Mouse (Mus musculus) embryonic facial prominence, embryonic 10.5 days (tissue): ENCODE data around the gene Myh9. TPM values are rescaled to one million over a fixed set of nuclear protein-coding genes. Genes with fewer than 3 reads are reported as not detected.

ENCODE experiments used
- DNase-seq: peaks from one replicate; pipeline ENCODE4 v3.0.0-alpha.2; 2017; ENCODE audit warnings: low spot score
- H3K27ac ChIP-seq: fragments of 300-500 bp; sonication (generic); replicated peaks from 2 replicates; pipeline ENCODE4 v1.5.1; 2016; ENCODE audit warnings: mild to moderate bottlenecking
- H3K27me3 ChIP-seq: fragments of 300-500 bp; sonication (generic); replicated peaks from 2 replicates; pipeline ENCODE4 v1.6.1; 2016; ENCODE audit warnings: low read depth, mild to moderate bottlenecking; ENCODE audit not compliant: poor library complexity, severe bottlenecking
- H3K36me3 ChIP-seq: fragments of 300-500 bp; sonication (generic); replicated peaks from 2 replicates; pipeline ENCODE4 v1.6.1; 2016; ENCODE audit warnings: mild to moderate bottlenecking, moderate library complexity
- H3K4me1 ChIP-seq: fragments of 300-500 bp; sonication (generic); 2 replicates; pipeline ENCODE4 v1.6.1; 2016
- H3K4me3 ChIP-seq: fragments of 300-500 bp; sonication (generic); 2 replicates; pipeline ENCODE4 v1.5.1; 2016; ENCODE audit warnings: mild to moderate bottlenecking, moderate library complexity
- H3K9me3 ChIP-seq: fragments of 300-500 bp; sonication (generic); 2 replicates; pipeline ENCODE4 v1.6.1; 2016; ENCODE audit warnings: mild to moderate bottlenecking
- WGBS: fragments of 180-500 bp; shearing (Covaris S2); methylation state at CpG from one replicate; pipeline ENCODE4 v1.1.7; 2016; 5-methylcytosine and 5-hydroxymethylcytosine counted together
- polyA plus RNA-seq: library from polyadenylated mRNA; unstranded; fragments of >200 nt; fragmentation: Nextera tagmentation; extraction: Ambion mirVana; gene quantifications from 2 replicates; pipeline ENCODE4 v1.2.1, GENCODE M21; 2016

Gene Myh9
- polyA plus RNA-seq, 1 experiment from 2014 or later = 46.9 TPM

- Histone ChIP-seq H3K4me1 (peaks cover 68% of the 10 kb centered on the region), H3K27ac (peak overlapping the region; percentile 3; the same call in 1 of the 2 replicates), H3K4me3 (0 out of 2 replicates have a peak overlapping the region, but pooled peaks have one; percentile 8), H3K9me3 (no peaks in the 10 kb centered on the region), H3K36me3 (peaks cover 22% of the 10 kb centered on the region), H3K27me3 (no peaks in the 10 kb centered on the region)
- DNase-seq = no peak
- WGBS = 31% methylated on average over 6 of the region's 6 CpGs
These were observed 5.1 kb downstream of the Myh9 start for GRCm38 (mm10) chr15:77836692-77837443.

GRCm38 (mm10) chr15:77835930-77836653 is 5.9 kb downstream of the Myh9 start:
- no peaks in the 10 kb centered on the region for H3K9me3 ChIP-seq
- peaks cover 70% of the 10 kb centered on the region for H3K4me1 ChIP-seq
- peak overlapping the region; percentile 19; the same call in 1 of the 2 replicates for H3K4me3 ChIP-seq
- DNase-seq = peak; percentile 47
- H3K27me3 ChIP-seq = no peaks in the 10 kb centered on the region
- WGBS = 37% methylated on average over 9 of the region's 9 CpGs
- H3K27ac ChIP-seq = peak overlapping the region; percentile 62
- peaks cover 28% of the 10 kb centered on the region for H3K36me3 ChIP-seq

- DNase-seq = no peak
- H3K27ac ChIP-seq = 0 out of 2 replicates have a peak overlapping the region, but pooled peaks have one; percentile 19
- H3K4me1 ChIP-seq = peaks cover 68% of the 10 kb centered on the region
- H3K27me3 ChIP-seq = no peaks in the 10 kb centered on the region
- peaks cover 42% of the 10 kb centered on the region for H3K36me3 ChIP-seq
- WGBS = 78% methylated on average over 15 of the region's 15 CpGs
- H3K9me3 ChIP-seq = no peaks in the 10 kb centered on the region
- H3K4me3 ChIP-seq = no peak overlapping the region
These were observed 7.4 kb downstream of the Myh9 start for GRCm38 (mm10) chr15:77834336-77835268.

GRCm38 (mm10) chr15:77833731-77834130 is 8.2 kb downstream of the Myh9 start:
- no peak for DNase-seq
- 0 out of 2 replicates have a peak overlapping the region, but pooled peaks have one; percentile 19 for H3K27ac ChIP-seq
- H3K4me3 ChIP-seq = no peak overlapping the region
- peaks cover 61% of the 10 kb centered on the region for H3K4me1 ChIP-seq
- 87% methylated on average over 6 of the region's 6 CpGs for WGBS
- no peaks in the 10 kb centered on the region for H3K27me3 ChIP-seq
- no peaks in the 10 kb centered on the region for H3K9me3 ChIP-seq
- peaks cover 44% of the 10 kb centered on the region for H3K36me3 ChIP-seq

GRCm38 (mm10) chr15:77833083-77833482 is 8.9 kb downstream of the Myh9 start:
- Histone ChIP-seq H3K4me3 (no peak overlapping the region), H3K9me3 (no peaks in the 10 kb centered on the region), H3K27me3 (no peaks in the 10 kb centered on the region), H3K27ac (no peak overlapping the region), H3K4me1 (peaks cover 59% of the 10 kb centered on the region), H3K36me3 (peaks cover 44% of the 10 kb centered on the region)
- DNase-seq = no peak

- Histone ChIP-seq H3K4me1 (peaks cover 59% of the 10 kb centered on the region), H3K4me3 (no peak overlapping the region), H3K9me3 (no peaks in the 10 kb centered on the region), H3K27me3 (no peaks in the 10 kb centered on the region), H3K27ac (no peak overlapping the region; the same call in 1 of the 2 replicates), H3K36me3 (peaks cover 44% of the 10 kb centered on the region)
- DNase-seq = no peak
- 88% methylated on average over 7 of the region's 7 CpGs for WGBS
These were observed 9.5 kb downstream of the Myh9 start for GRCm38 (mm10) chr15:77832458-77832904.

GRCm38 (mm10) chr15:77831754-77832457 is 10.1 kb downstream of the Myh9 start:
- Histone ChIP-seq H3K27me3 (no peaks in the 10 kb centered on the region), H3K4me1 (peaks cover 59% of the 10 kb centered on the region), H3K9me3 (no peaks in the 10 kb centered on the region), H3K4me3 (no peak overlapping the region), H3K27ac (no peak overlapping the region), H3K36me3 (peaks cover 44% of the 10 kb centered on the region)
- DNase-seq = no peak
- 90% methylated on average over 8 of the region's 8 CpGs for WGBS

GRCm38 (mm10) chr15:77831138-77831579 is 10.8 kb downstream of the Myh9 start:
- no peak overlapping the region for H3K4me3 ChIP-seq
- 86% methylated on average over 2 of the region's 2 CpGs for WGBS
- no peaks in the 10 kb centered on the region for H3K27me3 ChIP-seq
- peaks cover 57% of the 10 kb centered on the region for H3K4me1 ChIP-seq
- DNase-seq = no peak
- H3K27ac ChIP-seq = no peak overlapping the region
- H3K9me3 ChIP-seq = no peaks in the 10 kb centered on the region
- H3K36me3 ChIP-seq = peaks cover 44% of the 10 kb centered on the region

GRCm38 (mm10) chr15:77830481-77831137 is 11.4 kb downstream of the Myh9 start:
- WGBS = 84% methylated on average over 5 of the region's 5 CpGs
- Histone ChIP-seq H3K36me3 (peaks cover 46% of the 10 kb centered on the region), H3K27me3 (no peaks in the 10 kb centered on the region), H3K27ac (no peak overlapping the region), H3K4me3 (no peak overlapping the region), H3K9me3 (no peaks in the 10 kb centered on the region), H3K4me1 (peaks cover 57% of the 10 kb centered on the region)
- DNase-seq = no peak

- H3K36me3 ChIP-seq = peaks cover 44% of the 10 kb centered on the region
- peaks cover 55% of the 10 kb centered on the region for H3K4me1 ChIP-seq
- no peaks in the 10 kb centered on the region for H3K9me3 ChIP-seq
- no peaks in the 10 kb centered on the region for H3K27me3 ChIP-seq
- H3K4me3 ChIP-seq = no peak overlapping the region
- no peak for DNase-seq
- peak overlapping the region; percentile 35; the same call in 1 of the 2 replicates for H3K27ac ChIP-seq
- 90% methylated on average over 2 of the region's 2 CpGs for WGBS
These were observed 12.4 kb downstream of the Myh9 start for GRCm38 (mm10) chr15:77829542-77829941.

GRCm38 (mm10) chr15:77828910-77829309 is 13.1 kb downstream of the Myh9 start:
- no peaks in the 10 kb centered on the region for H3K9me3 ChIP-seq
- no peaks in the 10 kb centered on the region for H3K27me3 ChIP-seq
- WGBS = 96% methylated on average over 6 of the region's 6 CpGs
- peaks cover 39% of the 10 kb centered on the region for H3K36me3 ChIP-seq
- no peak for DNase-seq
- no peak overlapping the region for H3K4me3 ChIP-seq
- H3K27ac ChIP-seq = no peak overlapping the region
- peaks cover 61% of the 10 kb centered on the region for H3K4me1 ChIP-seq
